ENCODE assay signal across 12 mouse cellular contexts in the genomic region with DNA sequence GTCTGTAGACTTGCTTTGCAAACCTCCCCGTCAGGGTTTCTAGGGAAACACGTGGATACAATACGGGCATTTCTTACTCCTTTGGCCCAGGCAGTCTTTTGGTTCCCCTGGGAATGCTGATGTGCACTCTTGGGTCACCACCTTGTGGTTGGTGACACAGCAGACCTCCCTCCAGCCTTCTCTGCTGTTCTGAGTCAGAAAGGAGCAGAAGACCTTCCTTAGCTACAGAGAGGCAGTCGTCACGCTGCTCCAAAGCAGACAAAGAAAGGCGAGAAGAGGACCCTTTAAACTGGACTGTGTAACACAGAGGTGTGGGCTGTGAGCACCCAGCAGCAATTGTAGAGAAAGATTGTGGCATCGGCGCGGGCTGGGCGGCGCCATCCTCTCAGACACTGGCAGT. TPM values are rescaled to one million over a fixed set of nuclear protein-coding genes. Genes with fewer than 3 reads are reported as not detected.
A peak's percentile ranks its signal among the peaks of the same experiment; 100 is the strongest.
DNase-seq lines count a peak whose midpoint lies in the region; ATAC-seq and TF ChIP-seq lines count a peak whose summit lies in the region.
"Had no signal": no experiment of that assay in that cellular context is flagged by ENCODE, and none has a peak within 500 bp of the region (broad histone marks: within the 10 kb centered on the region; RNA-seq: fewer than 3 reads in every experiment).

No protein-coding gene starts in this region.

- DNase-seq in neural tube, embryonic 11.5 days (ENCODE audit: low spot score): peak; percentile 37
- DNase-seq in neural tube, embryonic 10.5 days (ENCODE audit: extremely low spot score, low spot score): no peak
- DNase-seq in embryo, embryonic 9.5 days (ENCODE audit: extremely low spot score): peak; percentile 15
- no peak for DNase-seq in kidney, adult 2 months
- DNase-seq: gastrocnemius, postnatal 36 days; liver, postnatal 0 days; retina, postnatal 1 day; thymus, postnatal 25 days had no signal

- H3K4me1 ChIP-seq in neural tube, embryonic 11.5 days (ENCODE audit: control insufficient read depth, insufficient read depth, low read length): peaks cover 17% of the 10 kb centered on the region
- peaks cover 42% of the 10 kb centered on the region for H3K4me1 ChIP-seq in hindbrain, embryonic 15.5 days (replicated peaks)
- H3K4me1 ChIP-seq in olfactory bulb, adult 2 months (ENCODE audit: control insufficient read depth, insufficient read depth, low read length): peaks cover 11% of the 10 kb centered on the region
- H3K4me1 ChIP-seq in kidney, adult 2 months (ENCODE audit: control insufficient read depth, insufficient read depth, low read length): peaks cover 3% of the 10 kb centered on the region; the same call in 1 of the 2 replicates
- H3K4me1 ChIP-seq in kidney, embryonic 16.5 days (ENCODE audit: insufficient read depth, low read length): peaks cover 5% of the 10 kb centered on the region

- WGBS in neural tube, embryonic 11.5 days: 38% methylated on average over 11 of the region's 11 CpGs
- WGBS in hindbrain, embryonic 15.5 days: 11% methylated on average over 11 of the region's 11 CpGs
- 15% methylated on average over 11 of the region's 11 CpGs for WGBS in olfactory bulb, adult 2 months
- whole genome bisulfite sequencing in kidney, adult 2 months: 41% methylated on average over 11 of the region's 11 CpGs
- 42% methylated on average over 11 of the region's 11 CpGs for WGBS in kidney, embryonic 16.5 days

- peak; percentile 29; the same call in 1 of the 2 replicates for ATAC-seq in neural tube, embryonic 11.5 days (ENCODE audit: insufficient read depth, low FRiP score, low TSS enrichment)
- ATAC-seq in hindbrain, embryonic 15.5 days (ENCODE audit: low FRiP score, low read depth): peak; percentile 57
- ATAC-seq in kidney, embryonic 16.5 days (ENCODE audit: low FRiP score, low TSS enrichment): no peak
- no peak for ATAC-seq in activated CD4-positive, CD25-positive, alpha-beta regulatory T cell, adult 4 months
- ATAC-seq: liver, postnatal 0 days had no signal

- H3K9me3 ChIP-seq in neural tube, embryonic 11.5 days (ENCODE audit: control insufficient read depth, low read length): no peaks in the 10 kb centered on the region
- H3K9me3 ChIP-seq in hindbrain, embryonic 15.5 days: no peaks in the 10 kb centered on the region
- no peaks in the 10 kb centered on the region for H3K9me3 ChIP-seq in kidney, embryonic 16.5 days (ENCODE audit: low read length)

- 0 out of 2 replicates have a peak overlapping the region, but pooled peaks have one; percentile 23 for H3K27ac ChIP-seq in neural tube, embryonic 11.5 days (ENCODE audit: low read depth, low read length)
- H3K27ac ChIP-seq in hindbrain, embryonic 15.5 days (replicated peaks): peak overlapping the region; percentile 95
- H3K27ac ChIP-seq in olfactory bulb, adult 2 months (ENCODE audit: insufficient read depth, low read depth, low read length): peak overlapping the region; percentile 79
- no peak overlapping the region for H3K27ac ChIP-seq in kidney, adult 2 months (ENCODE audit: insufficient read depth, low read depth, low read length)
- no peak overlapping the region for H3K27ac ChIP-seq in kidney, embryonic 16.5 days (ENCODE audit: low read length)

- H3K4me3 ChIP-seq in neural tube, embryonic 11.5 days (ENCODE audit: low read depth, low read length): no peak overlapping the region
- H3K4me3 ChIP-seq in hindbrain, embryonic 15.5 days: no peak overlapping the region
- no peak overlapping the region for H3K4me3 ChIP-seq in olfactory bulb, adult 2 months (ENCODE audit: insufficient read depth, low read depth, low read length)
- no peak overlapping the region for H3K4me3 ChIP-seq in kidney, adult 2 months (ENCODE audit: insufficient read depth, low read depth, low read length)
- no peak overlapping the region for H3K4me3 ChIP-seq in kidney, embryonic 16.5 days (ENCODE audit: low read length)

- H3K9ac ChIP-seq in neural tube, embryonic 11.5 days (ENCODE audit: low read length): peak overlapping the region; percentile 20
- H3K9ac ChIP-seq in hindbrain, embryonic 15.5 days: peak overlapping the region; percentile 26; the same call in 1 of the 2 replicates
- H3K9ac ChIP-seq in kidney, embryonic 16.5 days (replicated peaks; ENCODE audit: low read length): no peak overlapping the region
- H3K9ac ChIP-seq: liver, postnatal 0 days had no signal

- no peak for TF ChIP-seq CTCF in olfactory bulb, adult 2 months (IDR thresholded peaks at IDR 0.05; ENCODE audit: insufficient read depth, low read depth, low read length)
- no peak for TF ChIP-seq CTCF in kidney, adult 2 months (conservative IDR thresholded peaks at IDR 0.05; ENCODE audit: insufficient read depth, insufficient read length, low read depth, low read length)

- no peak overlapping the region for H3K4me2 ChIP-seq in neural tube, embryonic 11.5 days (ENCODE audit: low read depth)
- H3K4me2 ChIP-seq in hindbrain, embryonic 15.5 days: peak overlapping the region; percentile 25; the same call in 1 of the 2 replicates
- H3K4me2 ChIP-seq in kidney, embryonic 16.5 days (replicated peaks; ENCODE audit: low read depth, low read length): no peak overlapping the region

- H3K27me3 ChIP-seq in neural tube, embryonic 11.5 days (ENCODE audit: control insufficient read depth, insufficient read depth, low read length): no peaks in the 10 kb centered on the region
- no peaks in the 10 kb centered on the region for H3K27me3 ChIP-seq in hindbrain, embryonic 15.5 days
- H3K27me3 ChIP-seq in kidney, adult 2 months (replicated peaks; ENCODE audit: control insufficient read depth, insufficient read depth, low read length): no peaks in the 10 kb centered on the region
- H3K27me3 ChIP-seq in kidney, embryonic 16.5 days (ENCODE audit: insufficient read depth, low read length): 0 out of 2 replicates have a peak, but pooled peaks cover 4% of the 10 kb centered on the region

- H3K36me3 ChIP-seq in neural tube, embryonic 11.5 days (ENCODE audit: control insufficient read depth, insufficient read depth, low read length): no peaks in the 10 kb centered on the region
- no peaks in the 10 kb centered on the region for H3K36me3 ChIP-seq in hindbrain, embryonic 15.5 days
- H3K36me3 ChIP-seq in kidney, adult 2 months (ENCODE audit: control insufficient read depth, insufficient read depth, low read length): no peaks in the 10 kb centered on the region
- H3K36me3 ChIP-seq in kidney, embryonic 16.5 days (ENCODE audit: insufficient read depth, low read length): no peaks in the 10 kb centered on the region

- TF ChIP-seq POLR2A in olfactory bulb, adult 2 months (IDR thresholded peaks at IDR 0.05; ENCODE audit: insufficient read depth, low read depth, low read length): no peak
- no peak for TF ChIP-seq POLR2A in kidney, adult 2 months (IDR thresholded peaks at IDR 0.05; ENCODE audit: low read depth, low read length)

RNA-seq across cellular contexts. Expression of a gene that starts 5.7 kb away (rescaled TPM):
- polyA plus RNA-seq in neural tube, embryonic 11.5 days (2014; fragmentation: Nextera tagmentation; extraction: Ambion mirVana): 40.1 and 42.8 TPM in 2 replicates
- polyA plus RNA-seq in hindbrain, embryonic 15.5 days (2015; fragmentation: Nextera tagmentation; extraction: Ambion mirVana): 45.1 and 46.1 TPM in 2 replicates
- polyA plus RNA-seq in olfactory bulb, adult 2 months (2012; ENCODE audit: insufficient read depth, insufficient read length, low replicate concordance, missing spikeins): 112 TPM in 1 of 2 replicates, not detected in the other
- 28.8 and 34.2 TPM in 2 replicates for polyA plus RNA-seq in kidney, adult 2 months (2012; rRNA removed)
- 24.0 and 24.9 TPM in 2 replicates for polyA plus RNA-seq in kidney, embryonic 16.5 days (2015; fragmentation: Nextera tagmentation; extraction: Ambion mirVana)
- polyA plus RNA-seq in activated CD4-positive, CD25-positive, alpha-beta regulatory T cell, adult 4 months (2017; shearing (Covaris generic)): 10 to 100 TPM; 19.8 to 20.1 TPM

RNA-seq across cellular contexts. Expression of a gene that starts 49.1 kb away (rescaled TPM):
- 1.4 and 2.1 TPM in 2 replicates for polyA plus RNA-seq in neural tube, embryonic 11.5 days (2014; fragmentation: Nextera tagmentation; extraction: Ambion mirVana)
- polyA plus RNA-seq in hindbrain, embryonic 15.5 days (2015; fragmentation: Nextera tagmentation; extraction: Ambion mirVana): 21.8 and 22.0 TPM in 2 replicates
- not detected in 2 replicates for polyA plus RNA-seq in olfactory bulb, adult 2 months (2012; ENCODE audit: insufficient read depth, insufficient read length, low replicate concordance, missing spikeins)
- 0.14 TPM in 1 of 2 replicates, not detected in the other for polyA plus RNA-seq in kidney, adult 2 months (2012; rRNA removed)
- 0.14 TPM in 1 of 2 replicates, not detected in the other for polyA plus RNA-seq in kidney, embryonic 16.5 days (2015; fragmentation: Nextera tagmentation; extraction: Ambion mirVana)
- polyA plus RNA-seq in activated CD4-positive, CD25-positive, alpha-beta regulatory T cell, adult 4 months (2017; shearing (Covaris generic)): under 1 TPM in 1 of 2 experiments, not detected in 1; 0.60 TPM
- polyA plus RNA-seq: liver, postnatal 0 days had no signal

RNA-seq across cellular contexts. Expression of a gene that starts 56.6 kb away (rescaled TPM):
- 19.4 and 20.6 TPM in 2 replicates for polyA plus RNA-seq in neural tube, embryonic 11.5 days (2014; fragmentation: Nextera tagmentation; extraction: Ambion mirVana)
- 72.9 and 87.3 TPM in 2 replicates for polyA plus RNA-seq in hindbrain, embryonic 15.5 days (2015; fragmentation: Nextera tagmentation; extraction: Ambion mirVana)
- not detected in 2 replicates for polyA plus RNA-seq in olfactory bulb, adult 2 months (2012; ENCODE audit: insufficient read depth, insufficient read length, low replicate concordance, missing spikeins)
- polyA plus RNA-seq in kidney, adult 2 months (2012; rRNA removed): 22.0 and 27.8 TPM in 2 replicates
- 30.3 and 30.4 TPM in 2 replicates for polyA plus RNA-seq in kidney, embryonic 16.5 days (2015; fragmentation: Nextera tagmentation; extraction: Ambion mirVana)
- 10 to 100 TPM in 1 of 2 experiments, 1 to 10 TPM in 1; 8.6 to 13.6 TPM for polyA plus RNA-seq in activated CD4-positive, CD25-positive, alpha-beta regulatory T cell, adult 4 months (2017; shearing (Covaris generic))

Comparison
In these comparisons a context has a peak if more than half of its experiments do, and no peak if none do; other contexts are left out.
1. DNase-seq: peak in neural tube, embryonic 11.5 days (single experiment) and embryo, embryonic 9.5 days (single experiment); none in neural tube, embryonic 10.5 days (single experiment) and kidney, adult 2 months (single experiment).
2. ATAC-seq: peak in neural tube, embryonic 11.5 days (single experiment) and hindbrain, embryonic 15.5 days (single experiment); none in kidney, embryonic 16.5 days (single experiment) and activated CD4-positive, CD25-positive, alpha-beta regulatory T cell, adult 4 months (single experiment).
3. H3K27ac ChIP-seq: peak in neural tube, embryonic 11.5 days (single experiment), hindbrain, embryonic 15.5 days (single experiment) and olfactory bulb, adult 2 months (single experiment); none in kidney, adult 2 months (single experiment) and kidney, embryonic 16.5 days (single experiment).